Mouse (Mus musculus) lung, postnatal 0 days (tissue): ENCODE results near the gene Cmtm3. TPM values are rescaled to one million over a fixed set of nuclear protein-coding genes. Genes with fewer than 3 reads are reported as not detected.

Source experiments
- ATAC-seq: fragments of 200-750 bp; cut with Nextera tagmentation; 2 replicates; pipeline ENCODE4 v1.8.0; 2017; ENCODE audit warnings: moderate library complexity
- DNase-seq: peaks from one replicate; pipeline ENCODE4 v3.0.0-alpha.2; 2016; ENCODE audit warnings: low spot score
- H3K27ac ChIP-seq: fragments of 300-500 bp; sonication (generic); 2 replicates; pipeline ENCODE4 v1.5.1; 2014; ENCODE audit warnings: antibody characterized with exemption, mild to moderate bottlenecking, low read length, mixed read lengths
- H3K27me3 ChIP-seq: fragments of 300-500 bp; sonication (generic); replicated peaks from 2 replicates; pipeline ENCODE4 v1.6.1; 2014; ENCODE audit warnings: low read length, mixed read lengths; ENCODE audit not compliant: insufficient read depth
- H3K36me3 ChIP-seq: fragments of 300-500 bp; sonication (generic); 2 replicates; pipeline ENCODE4 v1.6.1; 2014; ENCODE audit warnings: low read length, mixed read lengths; ENCODE audit not compliant: insufficient read depth
- H3K4me1 ChIP-seq: fragments of 300-500 bp; sonication (generic); 2 replicates; pipeline ENCODE4 v1.6.1; 2014; ENCODE audit warnings: antibody characterized with exemption, low read depth, low read length, mixed read lengths; ENCODE audit not compliant: insufficient read depth
- H3K4me2 ChIP-seq: fragments of 300-500 bp; sonication (generic); replicated peaks from 2 replicates; pipeline ENCODE4 v1.6.1; 2014; ENCODE audit warnings: low read depth, mild to moderate bottlenecking, low read length, moderate library complexity, mixed read lengths
- H3K4me3 ChIP-seq: fragments of 300-500 bp; sonication (generic); 2 replicates; pipeline ENCODE4 v1.5.1; 2014; ENCODE audit warnings: low read depth, low read length
- H3K9ac ChIP-seq: fragments of 300-500 bp; sonication (generic); replicated peaks from 2 replicates; pipeline ENCODE4 v1.6.1; 2014; ENCODE audit warnings: low read depth, mild to moderate bottlenecking
- H3K9me3 ChIP-seq: fragments of 300-500 bp; sonication (generic); 2 replicates; pipeline ENCODE4 v1.6.1; 2016; ENCODE audit warnings: low read length, mixed read lengths
- CTCF ChIP-seq: IDR thresholded peaks from 2 replicates; pipeline ENCODE4 v1.5.1; 2016; ENCODE audit warnings: antibody characterized with exemption, mild to moderate bottlenecking
- EP300 ChIP-seq: IDR thresholded peaks from 2 replicates; pipeline ENCODE4 v1.6.1; 2016; ENCODE audit warnings: antibody characterized with exemption, mild to moderate bottlenecking, control low read depth
- WGBS: fragments of 180-500 bp; shearing (Covaris S2); extraction: QIAGEN DNeasy Blood & Tissue Kit; methylation state at CpG from one replicate; pipeline ENCODE4 v1.1.7; 2014; 5-methylcytosine and 5-hydroxymethylcytosine counted together
- polyA plus RNA-seq: library from polyadenylated mRNA; unstranded; fragments of >200 nt; fragmentation: Nextera tagmentation; extraction: Ambion mirVana; gene quantifications from 2 replicates; pipeline ENCODE4 v1.2.1, GENCODE M21; 2015

Gene Cmtm3
- polyA plus RNA-seq, 1 experiment from 2014 or later = 98.3 TPM

- WGBS = 89% methylated on average over 10 of the region's 10 CpGs
Measured at GRCm38 (mm10) chr8:104354504-104354903, 15.3 kb downstream of the Cmtm3 start.

GRCm38 (mm10) chr8:104358637-104359036 lies 19.4 kb downstream of the Cmtm3 start:
- TF ChIP-seq CTCF (no peak), EP300 (no peak)
- H3K4me3 ChIP-seq = no peak overlapping the region
- DNase-seq (no peak), ATAC-seq (no peak)
- H3K36me3 ChIP-seq = no peaks in the 10 kb centered on the region
- H3K27ac ChIP-seq = no peak overlapping the region
- H3K4me2 ChIP-seq = no peak overlapping the region
- WGBS = 84% methylated on average over 3 of the region's 3 CpGs
- no peaks in the 10 kb centered on the region for H3K9me3 ChIP-seq
- H3K27me3 ChIP-seq = no peaks in the 10 kb centered on the region
- H3K9ac ChIP-seq = no peak overlapping the region
- H3K4me1 ChIP-seq = no peaks in the 10 kb centered on the region

More at GRCm38 (mm10) chr8:104354504-104354903, 15.3 kb downstream of the Cmtm3 start:
- no peak for DNase-seq
- ATAC-seq = no peak
- no peaks in the 10 kb centered on the region for H3K27me3 ChIP-seq
- H3K4me3 ChIP-seq = no peak overlapping the region
- H3K36me3 ChIP-seq = no peaks in the 10 kb centered on the region
- TF ChIP-seq EP300 (no peak), CTCF (no peak)
- H3K9ac ChIP-seq = no peak overlapping the region
- no peaks in the 10 kb centered on the region for H3K9me3 ChIP-seq
- H3K27ac ChIP-seq = no peak overlapping the region
- no peak overlapping the region for H3K4me2 ChIP-seq
- no peaks in the 10 kb centered on the region for H3K4me1 ChIP-seq

GRCm38 (mm10) chr8:104359778-104360456 lies 20.7 kb downstream of the Cmtm3 start:
- Histone ChIP-seq H3K27ac (no peak overlapping the region), H3K9ac (no peak overlapping the region), H3K4me1 (no peaks in the 10 kb centered on the region), H3K27me3 (no peaks in the 10 kb centered on the region), H3K36me3 (no peaks in the 10 kb centered on the region), H3K9me3 (no peaks in the 10 kb centered on the region), H3K4me2 (no peak overlapping the region), H3K4me3 (no peak overlapping the region)
- ATAC-seq (no peak), DNase-seq (no peak)
- WGBS = 82% methylated on average over 15 of the region's 15 CpGs
- no peak for TF ChIP-seq EP300

GRCm38 (mm10) chr8:104365695-104366094 lies 26.5 kb downstream of the Cmtm3 start:
- Histone ChIP-seq H3K27me3 (no peaks in the 10 kb centered on the region), H3K4me1 (no peaks in the 10 kb centered on the region; the same call in 1 of the 2 replicates), H3K27ac (no peak overlapping the region), H3K4me2 (no peak overlapping the region), H3K9ac (no peak overlapping the region), H3K9me3 (no peaks in the 10 kb centered on the region), H3K36me3 (no peaks in the 10 kb centered on the region), H3K4me3 (no peak overlapping the region)
- ATAC-seq (no peak), DNase-seq (no peak)
- TF ChIP-seq EP300 = no peak
- TF ChIP-seq CTCF = no peak
- WGBS = 88% methylated on average over 9 of the region's 9 CpGs

- TF ChIP-seq CTCF (no peak), EP300 (no peak)
- 66% methylated on average over 5 of the region's 5 CpGs for WGBS
- DNase-seq (no peak), ATAC-seq (no peak)
- H3K27ac ChIP-seq = no peak overlapping the region
- H3K36me3 ChIP-seq = no peaks in the 10 kb centered on the region
- no peaks in the 10 kb centered on the region for H3K9me3 ChIP-seq
- no peaks in the 10 kb centered on the region for H3K27me3 ChIP-seq
- H3K4me2 ChIP-seq = no peak overlapping the region
- no peak overlapping the region for H3K4me3 ChIP-seq
- H3K4me1 ChIP-seq = no peaks in the 10 kb centered on the region; the same call in 1 of the 2 replicates
- H3K9ac ChIP-seq = no peak overlapping the region
Measured at GRCm38 (mm10) chr8:104367398-104367797, 28.2 kb downstream of the Cmtm3 start.

GRCm38 (mm10) chr8:104369591-104369990 lies 30.4 kb downstream of the Cmtm3 start:
- Histone ChIP-seq H3K4me2 (no peak overlapping the region), H3K4me3 (no peak overlapping the region), H3K9me3 (no peaks in the 10 kb centered on the region), H3K27me3 (no peaks in the 10 kb centered on the region), H3K36me3 (no peaks in the 10 kb centered on the region), H3K9ac (no peak overlapping the region), H3K27ac (no peak overlapping the region), H3K4me1 (no peaks in the 10 kb centered on the region; the same call in 1 of the 2 replicates)
- ATAC-seq = no peak
- WGBS = 62% methylated on average over 12 of the region's 12 CpGs
- no peak for DNase-seq
- no peak for TF ChIP-seq CTCF
- TF ChIP-seq EP300 = no peak

- 56% methylated on average over 6 of the region's 6 CpGs for WGBS
- Histone ChIP-seq H3K27me3 (no peaks in the 10 kb centered on the region), H3K9me3 (no peaks in the 10 kb centered on the region), H3K9ac (no peak overlapping the region), H3K4me2 (no peak overlapping the region), H3K27ac (no peak overlapping the region), H3K4me1 (peaks cover 4% of the 10 kb centered on the region; the same call in 1 of the 2 replicates), H3K4me3 (no peak overlapping the region), H3K36me3 (no peaks in the 10 kb centered on the region)
- DNase-seq = no peak
- no peak for ATAC-seq
- no peak for TF ChIP-seq EP300
- TF ChIP-seq CTCF = no peak
Measured at GRCm38 (mm10) chr8:104370071-104370470, 30.9 kb downstream of the Cmtm3 start.
